26 mouse cellular contexts compared by ENCODE assay signal in genomic region chr16:90235188-90235587, GRCm38 (mm10). TPM values are rescaled to one million over a fixed set of nuclear protein-coding genes. Genes with fewer than 3 reads are reported as not detected.
A peak's percentile ranks its signal among the peaks of the same experiment; 100 is the strongest.
DNase-seq lines count a peak whose midpoint lies in the region; ATAC-seq and TF ChIP-seq lines count a peak whose summit lies in the region.
"Had no signal": no experiment of that assay in that cellular context is flagged by ENCODE, and none has a peak within 500 bp of the region (broad histone marks: within the 10 kb centered on the region; RNA-seq: fewer than 3 reads in every experiment).

No protein-coding gene starts in this region.

- intact Hi-C loops in heart, postnatal 36 days (cut with DNase I): no loop called here

- peak; percentile 34; the same call in 1 of the 2 replicates for TF ChIP-seq CTCF in intestine, postnatal 0 days (IDR thresholded peaks at IDR 0.05; ENCODE audit: low read depth)
- TF ChIP-seq CTCF in lung, postnatal 0 days (IDR thresholded peaks at IDR 0.05): 0 out of 2 replicates have a peak, but pooled peaks have one; percentile 22

- peak overlapping the region; percentile 33; the same call in 1 of the 2 replicates for H3K27ac ChIP-seq in heart, embryonic 12.5 days (ENCODE audit: poor library complexity, severe bottlenecking)
- H3K27ac ChIP-seq in intestine, postnatal 0 days (ENCODE audit: low read depth, low read length): no peak overlapping the region
- H3K27ac ChIP-seq in intestine, embryonic 16.5 days (ENCODE audit: low read length): no peak overlapping the region
- H3K27ac ChIP-seq in lung, postnatal 0 days (ENCODE audit: low read length): no peak overlapping the region
- H3K27ac ChIP-seq: embryonic facial prominence, embryonic 13.5 days; forebrain, embryonic 12.5 days; hindbrain, embryonic 14.5 days; liver, embryonic 12.5 days; neural tube, embryonic 12.5 days had no signal

- DNase-seq in heart, postnatal 36 days: no peak
- no peak for DNase-seq in lung, postnatal 0 days (ENCODE audit: low spot score)
- no peak for DNase-seq in lung, postnatal 25 days (ENCODE audit: low spot score)
- DNase-seq in spleen, adult 12 weeks (ENCODE audit: low spot score): no peak
- DNase-seq: B cell, adult 2 months; cerebellum, adult 8-10 months; cerebellum, postnatal 36 days; embryo, embryonic 11 days; gastrocnemius, postnatal 25 days; lung, postnatal 4 days; midbrain, embryonic 14.5 days; right cerebral cortex, postnatal 14 days; spleen, adult 18-20 months; thymus, postnatal 36 days had no signal

- H3K9me3 ChIP-seq in heart, embryonic 12.5 days (replicated peaks): no peaks in the 10 kb centered on the region
- H3K9me3 ChIP-seq in intestine, postnatal 0 days (ENCODE audit: control insufficient read depth): no peaks in the 10 kb centered on the region
- no peaks in the 10 kb centered on the region for H3K9me3 ChIP-seq in intestine, embryonic 16.5 days (ENCODE audit: control insufficient read depth, low read length)
- no peaks in the 10 kb centered on the region for H3K9me3 ChIP-seq in lung, postnatal 0 days (ENCODE audit: low read length)
- H3K9me3 ChIP-seq: embryonic facial prominence, embryonic 13.5 days; forebrain, embryonic 12.5 days; G1E; liver, embryonic 12.5 days; neural tube, embryonic 12.5 days had no signal

- 68% methylated on average over 3 of the region's 3 CpGs for WGBS in heart, embryonic 12.5 days
- WGBS in intestine, postnatal 0 days: 83% methylated on average over 3 of the region's 3 CpGs
- 89% methylated on average over 3 of the region's 3 CpGs for WGBS in intestine, embryonic 16.5 days
- 75% methylated on average over 3 of the region's 3 CpGs for WGBS in lung, postnatal 0 days

- H3K9ac ChIP-seq in heart, embryonic 12.5 days: no peak overlapping the region
- no peak overlapping the region for H3K9ac ChIP-seq in intestine, postnatal 0 days (ENCODE audit: low read depth, low read length)
- H3K9ac ChIP-seq in intestine, embryonic 16.5 days (ENCODE audit: low read depth, low read length): no peak overlapping the region
- H3K9ac ChIP-seq in lung, postnatal 0 days (replicated peaks; ENCODE audit: low read depth): no peak overlapping the region
- H3K9ac ChIP-seq: embryonic facial prominence, embryonic 13.5 days; forebrain, embryonic 12.5 days; hindbrain, embryonic 14.5 days; liver, embryonic 12.5 days; lung, embryonic 14.5 days; neural tube, embryonic 12.5 days had no signal

- H3K36me3 ChIP-seq in heart, embryonic 12.5 days: peaks cover 27% of the 10 kb centered on the region
- H3K36me3 ChIP-seq in intestine, postnatal 0 days (ENCODE audit: control insufficient read depth, insufficient read depth): peaks cover 19% of the 10 kb centered on the region; the same call in 1 of the 2 replicates
- H3K36me3 ChIP-seq in intestine, embryonic 16.5 days (ENCODE audit: control insufficient read depth, insufficient read depth, low read length): 0 out of 2 replicates have a peak, but pooled peaks cover 2% of the 10 kb centered on the region
- no peaks in the 10 kb centered on the region for H3K36me3 ChIP-seq in lung, postnatal 0 days (ENCODE audit: insufficient read depth, low read length)

- no peak overlapping the region for H3K4me3 ChIP-seq in heart, embryonic 12.5 days
- H3K4me3 ChIP-seq in intestine, postnatal 0 days (ENCODE audit: low read depth, low read length): no peak overlapping the region
- no peak overlapping the region for H3K4me3 ChIP-seq in intestine, embryonic 16.5 days (ENCODE audit: low read length)
- H3K4me3 ChIP-seq in lung, postnatal 0 days (ENCODE audit: low read depth, low read length): no peak overlapping the region
- H3K4me3 ChIP-seq: embryonic facial prominence, embryonic 13.5 days; erythroblast, embryonic 14.5 days; forebrain, embryonic 12.5 days; liver, embryonic 12.5 days; neural tube, embryonic 12.5 days had no signal

- H3K4me2 ChIP-seq in heart, embryonic 12.5 days: no peak overlapping the region
- H3K4me2 ChIP-seq in intestine, postnatal 0 days (replicated peaks; ENCODE audit: low read depth): no peak overlapping the region
- H3K4me2 ChIP-seq in intestine, embryonic 16.5 days (ENCODE audit: low read depth, low read length): no peak overlapping the region
- H3K4me2 ChIP-seq in lung, postnatal 0 days (replicated peaks; ENCODE audit: low read depth, low read length): no peak overlapping the region
- H3K4me2 ChIP-seq: embryonic facial prominence, embryonic 13.5 days; forebrain, embryonic 12.5 days; hindbrain, embryonic 14.5 days; liver, embryonic 12.5 days; lung, embryonic 14.5 days; neural tube, embryonic 12.5 days had no signal

- no peaks in the 10 kb centered on the region for H3K27me3 ChIP-seq in heart, embryonic 12.5 days (replicated peaks)
- H3K27me3 ChIP-seq in intestine, postnatal 0 days (replicated peaks; ENCODE audit: control insufficient read depth, insufficient read depth, low read length): no peaks in the 10 kb centered on the region
- H3K27me3 ChIP-seq in intestine, embryonic 16.5 days (replicated peaks; ENCODE audit: control insufficient read depth, insufficient read depth, low read length): no peaks in the 10 kb centered on the region
- no peaks in the 10 kb centered on the region for H3K27me3 ChIP-seq in lung, postnatal 0 days (replicated peaks; ENCODE audit: insufficient read depth, low read length)
- H3K27me3 ChIP-seq: CH12.LX; embryonic facial prominence, embryonic 13.5 days; forebrain, embryonic 12.5 days; liver, embryonic 12.5 days; neural tube, embryonic 12.5 days had no signal

- H3K4me1 ChIP-seq in heart, embryonic 12.5 days (replicated peaks): peaks cover 18% of the 10 kb centered on the region
- H3K4me1 ChIP-seq in intestine, postnatal 0 days (replicated peaks; ENCODE audit: control insufficient read depth, insufficient read depth, low read length): no peaks in the 10 kb centered on the region
- no peaks in the 10 kb centered on the region for H3K4me1 ChIP-seq in intestine, embryonic 16.5 days (ENCODE audit: control insufficient read depth, insufficient read depth, low read length)
- H3K4me1 ChIP-seq in lung, postnatal 0 days (ENCODE audit: insufficient read depth, low read depth, low read length): no peaks in the 10 kb centered on the region
- H3K4me1 ChIP-seq: embryonic facial prominence, embryonic 13.5 days; forebrain, embryonic 12.5 days; neural tube, embryonic 12.5 days had no signal

- no peak for ATAC-seq in heart, embryonic 12.5 days (ENCODE audit: insufficient number of reproducible peaks, low FRiP score)
- no peak for ATAC-seq in intestine, postnatal 0 days
- ATAC-seq in intestine, embryonic 16.5 days: no peak
- ATAC-seq in lung, postnatal 0 days: no peak
- ATAC-seq: liver, embryonic 12.5 days had no signal

- no peak for TF ChIP-seq EP300 in lung, postnatal 0 days (IDR thresholded peaks at IDR 0.05)

RNA-seq across cellular contexts. Expression of gene Sod1, which starts 14.6 kb away (rescaled TPM):
- 875 and 884 TPM in 2 replicates for polyA plus RNA-seq in heart, embryonic 12.5 days (2016; fragmentation: Nextera tagmentation; extraction: Ambion mirVana)
- 100 to 1,000 TPM; 523 to 525 TPM for total RNA-seq in heart, postnatal 36 days (2021)
- polyA plus RNA-seq in intestine, postnatal 0 days (2015; fragmentation: Nextera tagmentation; extraction: Ambion mirVana): 1,874 and 1,904 TPM in 2 replicates
- 1,142 and 1,262 TPM in 2 replicates for polyA plus RNA-seq in intestine, embryonic 16.5 days (2015; fragmentation: Nextera tagmentation; extraction: Ambion mirVana)
- polyA plus RNA-seq in lung, postnatal 0 days (2015; fragmentation: Nextera tagmentation; extraction: Ambion mirVana): 1,664 and 1,843 TPM in 2 replicates

RNA-seq across cellular contexts. Expression of gene Scaf4, which starts 49.1 kb away (rescaled TPM):
- polyA plus RNA-seq in heart, embryonic 12.5 days (2016; fragmentation: Nextera tagmentation; extraction: Ambion mirVana): 27.3 and 29.7 TPM in 2 replicates
- 10 to 100 TPM; 18.1 to 22.0 TPM for total RNA-seq in heart, postnatal 36 days (2021)
- polyA plus RNA-seq in intestine, postnatal 0 days (2015; fragmentation: Nextera tagmentation; extraction: Ambion mirVana): 9.3 and 11.9 TPM in 2 replicates
- polyA plus RNA-seq in intestine, embryonic 16.5 days (2015; fragmentation: Nextera tagmentation; extraction: Ambion mirVana): 15.4 and 18.1 TPM in 2 replicates
- polyA plus RNA-seq in lung, postnatal 0 days (2015; fragmentation: Nextera tagmentation; extraction: Ambion mirVana): 12.1 and 12.9 TPM in 2 replicates
